Mouse (Mus musculus) C2C12 (cell line): ENCODE measurements around the gene Tmem80.

ENCODE experiments used
- CEBPB ChIP-seq: IDR thresholded peaks from one replicate; pipeline ENCODE4 v1.6.1; 2011; ENCODE audit warnings: low read depth, mild to moderate bottlenecking, control low read depth, moderate library complexity
- CTCF ChIP-seq: IDR thresholded peaks from one replicate; pipeline ENCODE4 v1.5.1; 2011; ENCODE audit not compliant: control insufficient read depth, insufficient read depth, insufficient read length

GRCm38 (mm10) chr7:141351061-141351460 is 23.5 kb downstream of the Tmem80 start:
- TF ChIP-seq CTCF (no peak), CEBPB (no peak)
